Mouse (Mus musculus): ENCODE results near the gene Fam90a1a. TPM values are rescaled to one million over a fixed set of nuclear protein-coding genes. Genes with fewer than 3 reads are reported as not detected.

The Fam90a1a gene
- polyA plus RNA-seq, 1 experiment from 2014 or later = not detected

DNA sequence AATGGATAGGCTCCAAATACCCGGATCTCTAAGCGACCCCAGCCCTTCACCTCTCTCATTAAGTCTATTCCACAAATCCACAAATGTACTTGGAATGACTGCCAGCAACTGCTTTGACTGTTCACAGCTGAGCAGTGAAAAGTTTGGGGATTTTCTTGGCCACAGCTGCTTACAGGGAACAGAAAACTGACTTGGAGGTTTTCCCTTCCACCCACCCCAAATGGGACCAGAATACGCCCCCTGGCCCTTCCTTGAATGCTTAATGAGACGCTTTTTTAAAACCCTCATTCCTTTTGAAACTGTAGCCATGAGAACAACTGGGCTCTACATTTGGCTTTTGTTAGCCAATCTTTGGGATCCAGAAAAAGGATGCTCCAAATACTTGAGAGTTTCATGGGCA, 19.7 kb downstream of the Fam90a1a start:
- no peak overlapping the region for H3K4me2 ChIP-seq (replicated peaks)
- no peak overlapping the region for H3K27ac ChIP-seq
- H3K27me3 ChIP-seq = no peaks in the 10 kb centered on the region
- H3K4me3 ChIP-seq = no peak overlapping the region
- no peak for ATAC-seq (ENCODE audit: low FRiP score, low read depth)
- no peak overlapping the region for H3K9ac ChIP-seq
- no peaks in the 10 kb centered on the region for H3K4me1 ChIP-seq
- H3K9me3 ChIP-seq = no peaks in the 10 kb centered on the region
- no peaks in the 10 kb centered on the region for H3K36me3 ChIP-seq
- 59% methylated on average over 4 of the region's 4 CpGs for WGBS

DNA sequence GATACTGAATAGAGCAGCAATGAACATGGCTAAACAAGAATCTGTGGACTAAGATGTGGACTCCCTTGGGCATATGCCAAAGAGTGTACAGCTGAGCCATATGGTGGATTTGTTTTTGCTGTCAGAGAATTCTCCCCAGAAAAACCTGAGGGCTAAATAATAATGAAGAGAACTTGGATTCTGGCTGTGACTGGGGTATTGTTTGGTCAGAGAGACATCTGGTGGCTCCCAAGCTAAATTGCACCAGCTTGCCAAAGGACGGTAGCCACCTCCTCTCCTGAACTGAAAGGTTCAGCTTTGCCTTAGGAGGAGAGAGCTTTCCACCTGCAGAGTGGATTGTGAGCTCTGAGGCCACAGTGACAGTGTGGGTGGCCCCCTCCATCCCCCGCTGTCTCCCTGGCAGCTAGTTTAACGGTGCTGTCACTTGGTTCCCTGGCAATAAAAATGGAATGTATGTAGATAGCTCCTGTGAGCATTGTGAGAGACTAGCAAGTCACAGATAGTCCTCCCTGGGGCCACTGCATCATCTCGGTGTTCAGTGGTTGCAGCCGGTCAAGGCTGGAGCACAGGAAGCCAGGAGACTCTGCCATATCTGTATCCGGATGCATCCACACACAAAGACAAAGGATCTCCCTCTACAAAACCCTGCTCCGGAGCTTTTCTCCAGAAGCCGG, 23.3 kb downstream of the Fam90a1a start:
- WGBS = 61% methylated on average over 8 of the region's 8 CpGs
- no peak for ATAC-seq (ENCODE audit: low FRiP score, low read depth)
- no peaks in the 10 kb centered on the region for H3K36me3 ChIP-seq
- H3K27me3 ChIP-seq = no peaks in the 10 kb centered on the region
- no peak overlapping the region for H3K9ac ChIP-seq
- H3K9me3 ChIP-seq = no peaks in the 10 kb centered on the region
- no peak overlapping the region for H3K27ac ChIP-seq
- no peak overlapping the region for H3K4me3 ChIP-seq
- no peaks in the 10 kb centered on the region for H3K4me1 ChIP-seq
- H3K4me2 ChIP-seq (replicated peaks) = no peak overlapping the region

DNA sequence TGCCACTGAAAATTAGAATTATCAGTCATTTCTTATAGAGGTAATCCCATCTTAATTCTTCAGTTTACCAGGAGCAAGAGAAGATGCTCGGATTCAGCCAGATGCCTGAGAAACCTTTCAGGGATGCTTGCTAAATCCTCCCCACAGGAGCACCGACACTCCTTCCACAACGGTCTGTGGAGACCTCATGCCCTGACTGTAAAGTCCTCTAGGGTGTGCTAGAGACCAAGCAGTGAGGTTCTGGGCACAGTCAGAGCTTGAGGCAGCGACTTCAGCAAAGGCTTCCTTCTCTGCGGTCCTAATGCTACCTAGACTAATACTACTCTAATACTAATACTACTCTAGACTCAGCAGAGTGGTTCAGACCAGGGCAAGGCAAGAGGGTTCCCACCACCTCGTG, 33.7 kb downstream of the Fam90a1a start:
- no peaks in the 10 kb centered on the region for H3K36me3 ChIP-seq
- no peaks in the 10 kb centered on the region for H3K4me1 ChIP-seq
- no peak overlapping the region for H3K4me3 ChIP-seq
- H3K9ac ChIP-seq = no peak overlapping the region
- no peak overlapping the region for H3K4me2 ChIP-seq (replicated peaks)
- H3K27me3 ChIP-seq = no peaks in the 10 kb centered on the region
- WGBS = 19% methylated on average over 6 of the region's 6 CpGs
- ATAC-seq (ENCODE audit: low FRiP score, low read depth) = no peak
- no peak overlapping the region for H3K27ac ChIP-seq
- H3K9me3 ChIP-seq = no peaks in the 10 kb centered on the region

DNA sequence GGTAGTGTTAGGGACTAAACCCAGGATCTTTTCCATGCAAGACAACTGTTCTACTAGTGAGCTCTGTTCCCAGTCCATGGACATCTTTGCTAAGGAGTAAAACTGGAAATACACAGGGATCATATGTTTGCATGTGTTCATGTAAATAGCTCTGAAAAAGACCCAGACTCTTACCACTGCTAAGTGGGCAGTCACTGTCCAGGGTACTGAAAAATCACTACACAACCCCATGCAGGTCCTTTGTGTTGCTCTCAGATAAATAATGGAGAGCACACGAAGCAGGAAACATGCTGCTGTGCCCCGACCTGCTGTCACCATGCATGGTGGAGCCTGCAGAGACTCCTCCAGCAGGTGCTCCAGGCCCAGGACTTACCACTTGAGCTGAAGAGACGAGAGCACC, 36.7 kb downstream of the Fam90a1a start:
- Histone ChIP-seq H3K4me2 (replicated peaks) (no peak overlapping the region), H3K4me3 (no peak overlapping the region), H3K4me1 (no peaks in the 10 kb centered on the region), H3K27me3 (no peaks in the 10 kb centered on the region), H3K9me3 (no peaks in the 10 kb centered on the region), H3K27ac (no peak overlapping the region), H3K9ac (no peak overlapping the region), H3K36me3 (no peaks in the 10 kb centered on the region)
- WGBS = 52% methylated on average over 3 of the region's 3 CpGs
- ATAC-seq (ENCODE audit: low FRiP score, low read depth) = no peak

DNA sequence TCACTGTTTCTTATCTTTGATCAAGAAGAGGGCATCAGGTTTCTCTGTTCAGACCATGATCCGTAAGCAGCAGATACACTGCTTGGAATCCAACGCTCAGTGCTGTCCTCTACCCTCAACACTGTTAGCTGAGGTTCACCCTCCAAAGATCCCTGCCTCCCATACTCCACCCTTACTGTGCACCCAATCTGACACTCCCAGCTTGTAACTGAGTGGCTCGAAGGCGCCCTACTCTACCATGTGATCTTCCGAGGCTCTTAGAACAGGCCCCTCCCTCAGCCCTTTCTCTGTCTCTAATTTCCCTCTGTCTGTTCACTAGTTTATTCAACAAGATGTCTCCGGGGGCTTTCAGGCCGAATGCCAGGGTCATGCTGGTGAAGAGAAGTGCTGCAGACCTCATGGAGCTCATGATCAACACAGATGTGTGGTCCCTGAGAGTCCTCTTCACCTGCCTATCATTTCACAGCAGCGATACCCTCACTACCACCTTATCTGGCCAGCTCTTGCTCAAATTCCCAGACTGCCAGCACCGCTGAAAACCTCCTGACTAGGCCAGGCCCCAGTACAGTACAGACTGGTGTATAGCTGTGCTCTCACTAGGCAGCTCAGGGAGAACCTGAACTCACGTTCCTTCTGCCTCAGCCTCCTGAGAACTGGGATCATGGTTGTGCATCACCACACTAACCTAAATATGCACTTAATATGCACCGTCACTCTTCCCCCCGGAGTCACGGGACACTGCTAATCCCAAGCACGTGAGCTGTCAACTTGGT, 46.4 kb downstream of the Fam90a1a start:
- Histone ChIP-seq H3K9me3 (no peaks in the 10 kb centered on the region), H3K27me3 (no peaks in the 10 kb centered on the region), H3K4me1 (no peaks in the 10 kb centered on the region), H3K27ac (no peak overlapping the region), H3K9ac (no peak overlapping the region), H3K4me2 (replicated peaks) (no peak overlapping the region), H3K36me3 (no peaks in the 10 kb centered on the region), H3K4me3 (no peak overlapping the region)
- 82% methylated on average over 14 of the region's 14 CpGs for WGBS
- no peak for ATAC-seq (ENCODE audit: low FRiP score, low read depth)

DNA sequence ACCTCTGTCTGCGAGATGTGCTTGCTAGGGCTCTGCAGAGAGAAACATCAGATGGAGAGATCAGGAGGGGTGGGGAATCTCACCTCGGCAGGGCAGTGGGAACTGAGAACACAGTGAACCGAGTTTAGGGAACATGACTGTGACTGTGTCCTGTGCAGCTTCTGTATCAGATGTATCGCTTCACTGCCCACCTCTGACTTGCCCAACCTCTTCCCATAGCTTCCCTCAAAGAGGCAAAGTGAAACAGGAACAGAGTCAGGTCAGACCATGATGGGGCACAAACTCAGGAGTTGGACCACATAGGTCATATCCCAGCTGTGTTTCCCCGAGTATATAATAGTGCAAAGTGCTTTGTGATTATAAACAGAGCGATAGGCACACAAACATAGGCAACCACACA, 47.9 kb downstream of the Fam90a1a start:
- no peak overlapping the region for H3K27ac ChIP-seq
- H3K4me3 ChIP-seq = no peak overlapping the region
- 75% methylated on average over 6 of the region's 6 CpGs for WGBS
- no peak overlapping the region for H3K4me2 ChIP-seq (replicated peaks)
- H3K9me3 ChIP-seq = no peaks in the 10 kb centered on the region
- no peaks in the 10 kb centered on the region for H3K4me1 ChIP-seq
- ATAC-seq (ENCODE audit: low FRiP score, low read depth) = no peak
- H3K36me3 ChIP-seq = no peaks in the 10 kb centered on the region
- no peak overlapping the region for H3K9ac ChIP-seq
- no peaks in the 10 kb centered on the region for H3K27me3 ChIP-seq

DNA sequence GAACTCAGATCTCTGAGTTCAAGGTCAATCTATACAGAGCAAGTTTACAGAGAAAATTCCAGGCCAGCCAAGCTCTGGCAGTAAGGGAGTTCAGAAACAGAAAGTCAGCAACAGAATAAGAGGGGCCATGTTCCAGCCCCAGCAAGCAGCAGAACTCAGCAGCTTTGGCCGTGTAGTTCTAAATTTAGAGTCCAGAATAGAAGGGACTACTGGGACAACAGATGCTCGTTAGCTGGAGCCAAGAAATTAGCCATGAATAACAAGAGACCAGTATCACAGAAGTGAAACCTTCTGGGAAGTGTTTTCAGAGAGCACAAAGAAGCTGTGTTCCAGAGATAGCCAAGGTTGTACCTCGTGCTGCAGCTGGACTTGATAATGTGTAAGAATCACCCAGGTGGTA, 50.9 kb downstream of the Fam90a1a start:
- Histone ChIP-seq H3K27me3 (no peaks in the 10 kb centered on the region), H3K4me2 (replicated peaks) (no peak overlapping the region), H3K4me3 (no peak overlapping the region), H3K9me3 (no peaks in the 10 kb centered on the region), H3K4me1 (no peaks in the 10 kb centered on the region), H3K36me3 (no peaks in the 10 kb centered on the region), H3K9ac (no peak overlapping the region), H3K27ac (no peak overlapping the region)
- no peak for ATAC-seq (ENCODE audit: low FRiP score, low read depth)
- 39% methylated on average over 3 of the region's 3 CpGs for WGBS

DNA sequence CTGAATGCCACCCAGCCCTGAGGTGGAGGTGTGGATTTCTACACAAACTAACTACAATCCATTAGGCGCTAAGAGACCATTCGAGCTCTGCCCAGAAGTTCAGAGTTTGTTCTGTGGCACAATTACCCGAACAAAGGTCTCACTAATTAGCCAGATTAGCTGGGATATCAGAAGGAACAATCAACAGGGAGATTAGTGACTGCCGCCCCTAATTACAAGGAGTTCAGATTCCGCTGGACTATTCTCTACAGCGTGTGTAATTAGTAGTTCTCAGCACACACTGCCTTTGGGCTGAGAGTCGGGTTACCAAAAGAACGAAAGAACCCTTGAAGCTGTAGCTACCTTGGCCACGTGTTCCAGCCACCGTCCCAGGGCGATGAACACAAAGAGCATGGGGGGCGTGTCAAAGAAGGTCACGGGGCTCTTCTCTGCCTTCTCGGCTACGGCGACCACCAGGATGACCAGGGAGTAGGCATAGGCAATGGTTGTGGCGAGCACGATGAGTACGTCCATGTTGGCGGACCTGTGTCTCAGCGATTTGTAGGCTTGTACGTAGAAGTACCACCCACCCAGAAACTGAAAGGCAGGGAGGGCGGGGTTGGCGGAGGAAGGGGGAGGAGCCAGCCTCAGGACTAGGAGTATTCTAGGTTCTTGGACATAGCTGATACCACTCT, 54.7 kb downstream of the Fam90a1a start:
- Histone ChIP-seq H3K4me1 (no peaks in the 10 kb centered on the region), H3K36me3 (no peaks in the 10 kb centered on the region), H3K9ac (no peak overlapping the region), H3K9me3 (no peaks in the 10 kb centered on the region), H3K4me3 (no peak overlapping the region), H3K27ac (no peak overlapping the region), H3K27me3 (no peaks in the 10 kb centered on the region), H3K4me2 (replicated peaks) (peak overlapping the region; percentile 19; the same call in 1 of the 2 replicates)
- 0 out of 2 replicates have a peak, but pooled peaks have one; percentile 48 for ATAC-seq (ENCODE audit: low FRiP score, low read depth)
- WGBS = 69% methylated on average over 24 of the region's 24 CpGs

Other genes with a start within 250 kb of the Fam90a1a start
- gene Defa24, start 224.2 kb upstream of the Fam90a1a start, polyA plus RNA-seq (2015; fragmentation: Nextera tagmentation; extraction: Ambion mirVana) = not detected in 2 replicates
- not detected in 2 replicates for gene Defb50, start 135.2 kb upstream of the Fam90a1a start, polyA plus RNA-seq (2015; fragmentation: Nextera tagmentation; extraction: Ambion mirVana)
- 1.3 TPM in 1 of 2 replicates, not detected in the other for gene Defb2, start 118.8 kb upstream of the Fam90a1a start, polyA plus RNA-seq (2015; fragmentation: Nextera tagmentation; extraction: Ambion mirVana)
- gene Defb10, start 99.8 kb upstream of the Fam90a1a start, polyA plus RNA-seq (2015; fragmentation: Nextera tagmentation; extraction: Ambion mirVana) = not detected in 2 replicates
- not detected in 2 replicates for gene Defb9, start 73.3 kb upstream of the Fam90a1a start, polyA plus RNA-seq (2015; fragmentation: Nextera tagmentation; extraction: Ambion mirVana)
- gene Defb11, start 52.3 kb upstream of the Fam90a1a start, polyA plus RNA-seq (2015; fragmentation: Nextera tagmentation; extraction: Ambion mirVana) = not detected in 2 replicates
- not detected in 2 replicates for gene Defb15, start 26.0 kb upstream of the Fam90a1a start, polyA plus RNA-seq (2015; fragmentation: Nextera tagmentation; extraction: Ambion mirVana)
- gene Defb35, start 20.4 kb upstream of the Fam90a1a start, polyA plus RNA-seq (2015; fragmentation: Nextera tagmentation; extraction: Ambion mirVana) = not detected in 2 replicates
- not detected in 2 replicates for gene Defb13, start 12.0 kb upstream of the Fam90a1a start, polyA plus RNA-seq (2015; fragmentation: Nextera tagmentation; extraction: Ambion mirVana)
- not detected in 2 replicates for gene Ccdc70, start 11.1 kb downstream of the Fam90a1a start, polyA plus RNA-seq (2015; fragmentation: Nextera tagmentation; extraction: Ambion mirVana)
- 0.65 and 0.83 TPM in 2 replicates for gene Atp7b, start 101.6 kb downstream of the Fam90a1a start, polyA plus RNA-seq (2015; fragmentation: Nextera tagmentation; extraction: Ambion mirVana)
- 47.2 and 48.7 TPM in 2 replicates for gene Alg11, start 102.0 kb downstream of the Fam90a1a start, polyA plus RNA-seq (2015; fragmentation: Nextera tagmentation; extraction: Ambion mirVana)
- 0.08 and 0.22 TPM in 2 replicates for gene Nek5, start 166.3 kb downstream of the Fam90a1a start, polyA plus RNA-seq (2015; fragmentation: Nextera tagmentation; extraction: Ambion mirVana)
- gene Nek3, start 207.7 kb downstream of the Fam90a1a start, polyA plus RNA-seq (2015; fragmentation: Nextera tagmentation; extraction: Ambion mirVana) = 5.7 and 6.0 TPM in 2 replicates
- 44.0 and 45.1 TPM in 2 replicates for gene Ckap2, start 227.1 kb downstream of the Fam90a1a start, polyA plus RNA-seq (2015; fragmentation: Nextera tagmentation; extraction: Ambion mirVana)
- gene Vps36, start 234.1 kb downstream of the Fam90a1a start, polyA plus RNA-seq (2015; fragmentation: Nextera tagmentation; extraction: Ambion mirVana) = 35.0 and 37.9 TPM in 2 replicates

All from limb, embryonic 13.5 days (tissue).